Mouse (Mus musculus) thymus, postnatal 4 days (tissue): ENCODE data around the gene Ccdc97.

Experiments used
- DNase-seq: peaks from one replicate; pipeline ENCODE4 v3.0.0; 2021

The Ccdc97 gene

GRCm38 (mm10) chr7:25687811-25688401, 31.0 kb downstream of the Ccdc97 start:
- DNase-seq = peak; percentile 90

GRCm38 (mm10) chr7:25686680-25687531, 32.0 kb downstream of the Ccdc97 start, which contains the start of gene Tgfb1:
Tgfb1 (plus strand) TSS chr7:25687002.
- peak; percentile 95 for DNase-seq

GRCm38 (mm10) chr7:25685926-25686470, 32.9 kb downstream of the Ccdc97 start:
- peak; percentile 47 for DNase-seq

GRCm38 (mm10) chr7:25684659-25685058, 34.2 kb downstream of the Ccdc97 start:
- DNase-seq = no peak

GRCm38 (mm10) chr7:25683474-25684180, 35.3 kb downstream of the Ccdc97 start:
- peak; percentile 63 for DNase-seq

- DNase-seq = peak; percentile 71
These were observed 37.3 kb downstream of the Ccdc97 start for GRCm38 (mm10) chr7:25681341-25682231.

- DNase-seq = peak; percentile 99
These were observed 38.2 kb downstream of the Ccdc97 start, which contains the start of gene B9d2 for GRCm38 (mm10) chr7:25680514-25681258. B9d2 (plus strand) TSS chr7:25680780.

GRCm38 (mm10) chr7:25679971-25680370, 38.9 kb downstream of the Ccdc97 start:
- peak; percentile 50 for DNase-seq

GRCm38 (mm10) chr7:25677013-25677412, 41.9 kb downstream of the Ccdc97 start:
- DNase-seq = no peak

GRCm38 (mm10) chr7:25676085-25676781, 42.7 kb downstream of the Ccdc97 start:
- DNase-seq = no peak

GRCm38 (mm10) chr7:25675405-25675804, 43.5 kb downstream of the Ccdc97 start:
- DNase-seq = no peak

GRCm38 (mm10) chr7:25674719-25675300, 44.1 kb downstream of the Ccdc97 start, which contains the start of gene Tmem91:
Tmem91 (minus strand) TSS chr7:25675166.
- peak; percentile 69 for DNase-seq

GRCm38 (mm10) chr7:25674297-25674696, 44.6 kb downstream of the Ccdc97 start:
- DNase-seq = no peak

GRCm38 (mm10) chr7:25672442-25672841, 46.4 kb downstream of the Ccdc97 start:
- DNase-seq = peak; percentile 55

GRCm38 (mm10) chr7:25671686-25672085, 47.2 kb downstream of the Ccdc97 start:
- DNase-seq = no peak

GRCm38 (mm10) chr7:25670096-25670495, 48.8 kb downstream of the Ccdc97 start:
- no peak for DNase-seq

GRCm38 (mm10) chr7:25669631-25670030, 49.3 kb downstream of the Ccdc97 start:
- DNase-seq = no peak

GRCm38 (mm10) chr7:25669158-25669557, 49.7 kb downstream of the Ccdc97 start:
- no peak for DNase-seq

GRCm38 (mm10) chr7:25666381-25666780, 52.5 kb downstream of the Ccdc97 start:
- DNase-seq = no peak
